Mouse (Mus musculus): ENCODE results near the gene Gnaq. TPM values are rescaled to one million over a fixed set of nuclear protein-coding genes. Genes with fewer than 3 reads are reported as not detected.
A peak's percentile ranks its signal among the peaks of the same experiment; 100 is the strongest.

Gnaq gene
- total RNA-seq, 1 experiment from 2014 or later, result 65.7 TPM

GRCm38 (mm10) chr19:16372752-16373486, 240.3 kb downstream of the Gnaq start:
- DNase-seq, result no peak

GRCm38 (mm10) chr19:16375881-16376280, 243.2 kb downstream of the Gnaq start:
- no peak for DNase-seq

- DNase-seq, result no peak
Observed at GRCm38 (mm10) chr19:16378565-16378964, 245.9 kb downstream of the Gnaq start.

GRCm38 (mm10) chr19:16379687-16380086, 247.1 kb downstream of the Gnaq start:
- no peak for DNase-seq

GRCm38 (mm10) chr19:16382392-16382791, 249.8 kb downstream of the Gnaq start:
- DNase-seq, result no peak

- no peak for DNase-seq
Observed at GRCm38 (mm10) chr19:16383127-16383526, 250.5 kb downstream of the Gnaq start.

- DNase-seq, result peak; percentile 27
Observed at GRCm38 (mm10) chr19:16384094-16384493, 251.5 kb downstream of the Gnaq start.

- no peak for DNase-seq
Observed at GRCm38 (mm10) chr19:16384957-16385356, 252.3 kb downstream of the Gnaq start.

GRCm38 (mm10) chr19:16386514-16386913, 253.9 kb downstream of the Gnaq start:
- DNase-seq, result peak; percentile 29

- no peak for DNase-seq
Observed at GRCm38 (mm10) chr19:16390192-16390795, 257.7 kb downstream of the Gnaq start.

- DNase-seq, result peak; percentile 15
Observed at GRCm38 (mm10) chr19:16394381-16394780, 261.8 kb downstream of the Gnaq start.

GRCm38 (mm10) chr19:16403101-16403500, 270.5 kb downstream of the Gnaq start:
- DNase-seq, result no peak

- DNase-seq, result no peak
Observed at GRCm38 (mm10) chr19:16407727-16408126, 275.1 kb downstream of the Gnaq start.

GRCm38 (mm10) chr19:16411302-16411701, 278.7 kb downstream of the Gnaq start:
- DNase-seq, result no peak

GRCm38 (mm10) chr19:16418086-16418663, 285.5 kb downstream of the Gnaq start:
- no peak for DNase-seq

GRCm38 (mm10) chr19:16425596-16425995, 293.0 kb downstream of the Gnaq start:
- peak; percentile 24 for DNase-seq

GRCm38 (mm10) chr19:16431368-16431767, 298.7 kb downstream of the Gnaq start:
- no peak for DNase-seq

GRCm38 (mm10) chr19:16434879-16435278, 302.2 kb downstream of the Gnaq start:
- no peak for DNase-seq

- DNase-seq, result peak; percentile 70
Observed at GRCm38 (mm10) chr19:16435531-16436231, 303.1 kb downstream of the Gnaq start, which contains the start of gene Gna14. Gene Gna14, plus strand, starts transcription at chr19:16435762.

- peak; percentile 50 for DNase-seq
Observed at GRCm38 (mm10) chr19:16436335-16437169, 303.9 kb downstream of the Gnaq start.

All from adrenal gland, postnatal 25 days (tissue).